Mouse (Mus musculus) cerebellum, postnatal 4 days (tissue): ENCODE measurements at regions not wholly inside any gene's neighbourhood (a gene's known extent, or its start where the extent isn't known, plus 50 kb on each side); places are given as distances from the start of the nearest gene placed in this dataset.

Experiments used
- DNase-seq, 2 experiments: peaks; one replicate each; pipeline ENCODE4 v3.0.0; 2022; ENCODE audit warnings: low spot score in 2 of 2, mixed read lengths in 1 of 2

- DNase-seq = no peak
Measured at GRCm38 (mm10) chr8:89279142-89279541, 235.2 kb upstream of the Sall1 start.

- no peak for DNase-seq
Measured at GRCm38 (mm10) chr8:89273276-89273675, 229.3 kb upstream of the Sall1 start.

GRCm38 (mm10) chr8:89272381-89272815, 228.4 kb upstream of the Sall1 start:
- DNase-seq = peak in 1 of 2 experiments; percentile 13

- peak in 1 of 2 experiments; percentile 14 for DNase-seq
Measured at GRCm38 (mm10) chr8:89271381-89272355, 227.7 kb upstream of the Sall1 start.

GRCm38 (mm10) chr8:89270001-89270400, 226.0 kb upstream of the Sall1 start:
- no peak for DNase-seq

- no peak for DNase-seq
Measured at GRCm38 (mm10) chr8:89261163-89261812, 217.3 kb upstream of the Sall1 start.

- DNase-seq = no peak
Measured at GRCm38 (mm10) chr8:89259881-89260280, 215.9 kb upstream of the Sall1 start.

GRCm38 (mm10) chr8:89246342-89246741, 202.4 kb upstream of the Sall1 start:
- no peak for DNase-seq

- no peak for DNase-seq
Measured at GRCm38 (mm10) chr8:89245131-89245751, 201.3 kb upstream of the Sall1 start.

GRCm38 (mm10) chr8:89241686-89242085, 197.7 kb upstream of the Sall1 start:
- no peak for DNase-seq

- peak in 1 of 2 experiments; percentile 14 for DNase-seq
Measured at GRCm38 (mm10) chr8:89239626-89240025, 195.7 kb upstream of the Sall1 start.

GRCm38 (mm10) chr8:89234041-89234440, 190.1 kb upstream of the Sall1 start:
- DNase-seq = no peak

GRCm38 (mm10) chr8:89232318-89232717, 188.4 kb upstream of the Sall1 start:
- DNase-seq = no peak

- DNase-seq = no peak
Measured at GRCm38 (mm10) chr8:89229144-89229543, 185.2 kb upstream of the Sall1 start.

- DNase-seq = peak in 1 of 2 experiments; percentile 11
Measured at GRCm38 (mm10) chr8:89220870-89221269, 176.9 kb upstream of the Sall1 start.

GRCm38 (mm10) chr8:89220381-89220780, 176.4 kb upstream of the Sall1 start:
- DNase-seq = no peak

- DNase-seq = no peak
Measured at GRCm38 (mm10) chr8:89219156-89219555, 175.2 kb upstream of the Sall1 start.

GRCm38 (mm10) chr8:89217689-89218088, 173.7 kb upstream of the Sall1 start:
- no peak for DNase-seq

- DNase-seq = peak in 1 of 2 experiments; percentile 12
Measured at GRCm38 (mm10) chr8:89211931-89212330, 168.0 kb upstream of the Sall1 start.

- no peak for DNase-seq
Measured at GRCm38 (mm10) chr8:89210684-89211083, 166.7 kb upstream of the Sall1 start.

- DNase-seq = no peak
Measured at GRCm38 (mm10) chr8:89207891-89208290, 163.9 kb upstream of the Sall1 start.

- DNase-seq = no peak
Measured at GRCm38 (mm10) chr8:89202484-89203096, 158.6 kb upstream of the Sall1 start.
